Mouse (Mus musculus): Measurements from ENCODE around the gene Esr1. TPM values are rescaled to one million over a fixed set of nuclear protein-coding genes. Genes with fewer than 3 reads are reported as not detected.

Gene Esr1
- total RNA-seq, 2 experiments from 2014 or later, result 0.41 to 0.52 TPM

DNA sequence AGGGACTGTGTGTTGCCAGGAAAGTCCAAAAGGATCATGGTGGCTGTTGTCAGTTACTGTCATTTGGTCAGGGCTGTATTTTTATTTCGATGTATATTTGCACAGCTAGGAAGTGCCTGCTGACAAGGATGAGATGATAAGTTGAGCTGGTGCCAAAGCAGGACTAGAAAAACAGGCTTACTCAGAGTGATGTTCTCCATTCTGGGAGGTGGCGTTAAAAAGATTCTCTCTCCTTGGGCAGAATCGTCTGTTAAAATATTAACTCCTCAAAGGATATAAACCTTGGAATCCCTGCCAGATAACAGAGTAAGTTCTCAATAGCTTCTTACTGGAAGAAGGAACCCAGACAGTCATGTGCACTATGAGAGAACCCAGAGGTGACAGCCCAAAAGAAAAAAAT is 382.4 kb downstream of the Esr1 start:
- DNase-seq, result no peak

DNA sequence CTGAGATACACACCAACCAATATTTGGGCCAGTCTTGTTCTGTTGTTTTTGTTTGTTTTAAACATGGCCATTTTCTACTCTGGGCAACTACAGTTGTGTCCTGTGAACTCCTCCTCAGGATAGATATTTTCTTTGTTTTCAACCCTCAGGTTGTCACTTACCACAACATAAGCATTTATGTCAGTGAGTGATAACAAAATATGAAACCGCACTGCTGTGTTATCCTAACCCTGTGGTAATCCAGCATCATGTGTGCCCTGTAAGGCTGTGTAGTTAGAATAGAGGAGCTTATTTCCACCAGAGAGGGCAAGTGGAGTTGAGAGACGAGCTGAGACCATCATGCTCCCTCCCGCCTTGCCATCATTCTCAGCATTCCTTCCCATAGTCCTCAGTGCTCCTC is 385.2 kb downstream of the Esr1 start:
- no peak for DNase-seq

DNA sequence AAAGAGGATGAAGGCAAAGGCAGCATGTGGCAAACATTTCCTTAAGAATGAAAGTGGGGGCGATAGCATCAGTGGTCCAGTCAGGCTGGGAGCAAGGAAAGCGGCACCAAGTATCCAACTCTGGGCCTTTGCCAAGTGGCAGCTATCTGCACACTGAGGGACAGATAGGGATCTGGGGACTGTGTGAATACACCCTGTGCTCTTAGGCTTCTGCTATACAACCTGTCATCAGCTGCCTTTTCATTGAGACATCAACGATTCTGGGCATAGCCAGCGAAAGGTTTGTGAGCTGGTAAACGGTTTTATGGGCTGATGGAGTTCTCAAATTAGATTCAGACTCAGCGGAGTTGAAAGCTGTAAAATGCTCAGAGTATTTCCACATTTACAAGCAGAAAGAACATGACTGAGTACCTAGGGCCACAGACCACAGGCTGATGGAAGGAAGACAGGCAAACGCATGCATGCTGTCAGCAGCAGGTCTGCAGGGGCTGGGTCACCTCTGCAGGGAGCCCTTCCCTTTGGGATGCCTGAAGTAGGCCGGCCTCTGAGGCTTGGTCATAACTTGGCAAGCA is 397.5 kb downstream of the Esr1 start:
- DNase-seq, result no peak

DNA sequence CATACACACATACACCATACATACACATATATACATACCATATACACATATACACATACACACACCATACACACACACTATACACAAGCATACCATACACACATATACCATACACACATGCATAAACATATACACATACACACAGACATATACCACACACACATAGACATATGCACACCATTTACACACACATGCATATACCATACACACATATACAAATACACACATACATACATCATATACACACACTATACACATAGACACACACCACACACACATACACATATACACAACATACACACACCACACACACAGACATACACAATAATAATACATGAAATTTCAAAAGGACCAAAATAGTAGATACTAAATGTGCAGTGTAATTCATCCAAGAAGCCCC is 400.6 kb downstream of the Esr1 start:
- DNase-seq, result no peak

DNA sequence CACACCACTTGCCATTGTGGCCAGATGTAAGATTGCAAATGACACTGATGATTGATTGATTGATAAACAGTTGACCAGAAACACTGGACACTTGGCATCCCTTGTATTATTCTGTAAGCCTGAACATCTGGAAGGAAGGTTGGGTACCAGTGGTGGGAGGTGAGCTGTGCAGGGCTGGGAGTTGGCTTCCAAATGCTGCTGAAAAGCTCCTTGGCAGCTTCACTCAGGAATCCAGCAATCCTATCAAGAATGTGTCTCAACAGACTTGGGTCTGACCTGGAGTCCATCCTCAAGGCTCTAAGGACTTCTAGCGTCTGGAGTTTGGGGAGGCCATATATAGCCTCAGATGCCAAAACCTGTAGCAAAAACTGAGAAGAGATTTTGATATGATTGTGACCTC is 403.6 kb downstream of the Esr1 start:
- no peak for DNase-seq

DNA sequence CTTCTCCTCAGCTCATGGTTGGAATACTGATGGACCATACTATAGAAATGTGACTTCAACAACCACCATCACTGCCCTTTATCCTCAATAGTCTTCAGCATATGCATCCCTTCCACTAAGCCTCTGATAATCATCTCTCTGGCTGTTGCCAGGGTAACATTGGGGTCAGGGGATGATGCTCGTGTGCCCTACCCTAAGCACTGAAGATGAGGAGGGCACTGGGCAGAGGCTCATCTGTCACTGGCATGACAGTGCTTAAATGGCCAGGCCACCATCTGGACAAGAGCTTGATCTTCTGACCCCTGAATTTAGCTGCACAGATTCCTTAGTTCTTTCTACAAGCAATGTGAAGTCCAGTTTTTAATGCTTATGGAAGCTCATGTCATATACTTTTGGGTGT is 405.8 kb downstream of the Esr1 start:
- DNase-seq, result no peak

DNA sequence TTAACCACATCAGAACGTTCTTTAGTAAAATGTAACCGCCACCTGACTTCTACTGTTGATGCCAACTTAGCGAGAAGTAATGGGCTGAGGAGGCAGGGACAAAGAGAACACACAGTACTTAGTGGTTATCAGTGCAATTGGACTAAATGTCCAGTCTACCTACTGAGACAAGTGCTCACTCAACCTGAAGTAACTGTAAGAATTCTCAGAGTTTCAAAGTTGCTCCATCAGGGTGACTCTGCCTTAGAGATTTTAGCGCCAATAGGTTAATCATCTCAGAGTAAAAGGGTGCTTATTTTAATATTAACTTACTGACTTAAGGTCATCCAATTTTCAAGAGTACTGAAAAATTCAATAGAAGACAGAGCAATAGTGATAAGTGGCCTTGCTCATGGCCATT is 414.5 kb downstream of the Esr1 start:
- no peak for DNase-seq

DNA sequence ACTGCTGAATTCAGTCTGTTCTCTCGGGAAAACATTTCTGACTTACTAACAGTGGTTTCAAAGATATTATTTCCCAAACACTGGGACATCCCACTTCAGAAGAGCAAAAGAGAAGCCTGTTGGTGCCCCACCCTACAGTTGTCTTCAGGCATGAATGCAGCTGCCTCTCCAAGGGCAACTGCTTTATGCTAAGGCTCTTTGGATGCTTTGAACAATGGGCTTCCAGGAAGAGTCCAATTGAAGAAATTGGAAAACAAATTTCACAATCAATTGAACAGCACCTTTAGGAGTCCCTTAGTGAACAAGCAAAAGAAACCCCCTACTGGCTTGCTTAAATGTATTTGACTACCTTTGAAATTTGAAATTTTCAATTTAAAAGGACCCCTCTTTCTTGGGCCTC is 415.8 kb downstream of the Esr1 start:
- no peak for DNase-seq

DNA sequence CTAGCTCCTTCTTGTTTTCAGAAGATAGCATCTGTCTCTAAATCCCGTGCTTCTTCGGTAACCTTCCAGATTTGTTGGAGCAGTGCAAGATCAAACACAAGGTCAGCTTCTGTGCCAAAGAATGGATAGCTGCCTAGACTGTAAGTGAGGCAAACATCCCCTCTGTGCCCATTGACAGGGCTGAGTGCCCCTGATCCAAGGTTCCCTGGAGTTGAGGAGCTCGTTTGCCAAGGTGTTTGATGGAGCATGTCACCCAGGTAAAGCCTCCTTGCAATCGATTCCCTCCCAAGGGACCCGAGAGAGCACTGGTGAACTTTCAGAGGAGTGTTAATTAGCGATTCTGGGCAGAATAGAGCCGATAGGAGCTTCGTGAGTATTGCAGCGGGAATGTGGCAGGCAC is 416.9 kb downstream of the Esr1 start:
- no peak for DNase-seq

DNA sequence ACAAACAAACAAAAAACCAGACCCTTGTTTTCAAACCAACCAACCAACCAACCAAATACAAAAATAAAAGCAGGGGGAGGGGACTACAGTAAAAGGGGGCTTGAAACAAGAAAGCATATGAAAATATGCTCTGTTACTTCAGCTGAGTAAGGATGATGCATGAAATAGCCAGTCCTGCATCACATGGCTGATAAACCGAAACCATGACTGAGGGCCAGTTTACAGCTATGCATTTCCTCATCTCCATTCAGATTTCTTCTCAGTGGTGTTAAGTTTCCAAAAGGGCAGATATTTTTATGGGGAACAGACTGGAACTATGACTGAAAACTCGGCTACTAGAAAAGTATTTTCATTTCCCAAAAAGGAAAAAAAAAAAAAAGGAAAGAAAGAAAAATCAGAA is 417.8 kb downstream of the Esr1 start:
- DNase-seq, result no peak

DNA sequence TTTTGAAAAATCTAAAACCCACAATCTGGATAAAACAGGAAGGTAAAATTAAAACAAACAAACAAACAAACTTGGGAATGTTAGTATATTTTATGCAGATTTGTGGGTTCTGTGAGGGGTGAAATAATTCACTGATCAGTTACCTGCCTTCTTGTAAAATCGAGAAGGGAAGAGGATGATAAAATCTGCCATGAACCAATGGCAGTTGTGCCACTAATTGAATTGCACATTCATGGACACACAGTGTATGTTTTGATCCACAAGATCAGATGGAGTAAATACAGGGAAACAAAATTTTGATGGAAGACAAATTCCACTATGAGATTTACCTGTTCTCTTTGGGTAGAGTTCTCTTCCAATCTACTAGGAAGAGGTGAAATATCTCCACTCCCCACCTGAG is 418.5 kb downstream of the Esr1 start:
- DNase-seq, result no peak

DNA sequence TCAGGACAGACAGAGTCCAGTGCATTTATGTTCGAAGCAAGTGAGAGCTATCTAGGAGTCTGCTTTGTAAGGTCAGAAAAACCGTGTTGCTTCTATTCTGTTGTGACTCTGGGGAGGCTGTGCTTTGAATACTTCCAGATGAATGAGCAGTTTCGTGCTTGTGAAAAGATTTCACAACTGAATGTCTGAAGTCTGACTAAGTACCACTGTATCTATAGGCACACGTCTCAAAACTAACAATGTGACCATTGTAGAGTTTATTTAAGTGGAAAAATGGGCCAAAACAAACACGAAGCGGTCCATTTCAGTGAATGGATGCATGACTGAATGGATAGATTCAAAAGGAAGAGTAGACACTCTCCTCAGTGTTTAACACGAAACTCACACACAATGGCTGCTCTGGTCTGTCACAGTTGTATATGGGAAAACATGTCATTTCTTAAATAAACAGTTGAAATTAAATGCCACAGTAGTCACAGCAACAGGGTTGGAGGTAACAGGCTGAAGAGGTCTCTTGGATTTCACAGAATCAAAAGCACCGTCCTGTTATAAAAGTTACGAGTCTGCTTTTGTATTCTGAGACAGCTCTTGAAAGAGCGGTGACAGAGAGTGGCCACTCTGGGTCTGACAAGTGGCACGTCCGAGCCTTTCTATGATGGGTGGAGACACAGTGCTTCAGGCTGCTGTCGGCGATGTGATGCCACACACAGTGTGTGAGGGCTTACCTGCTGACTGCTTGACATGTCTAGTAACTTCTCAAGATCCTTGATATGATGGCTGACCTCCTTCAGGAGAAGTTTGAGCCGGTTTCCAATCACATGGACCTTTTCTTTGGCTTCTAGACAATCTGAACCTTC is 421.0 kb downstream of the Esr1 start:
- no peak for DNase-seq

DNA sequence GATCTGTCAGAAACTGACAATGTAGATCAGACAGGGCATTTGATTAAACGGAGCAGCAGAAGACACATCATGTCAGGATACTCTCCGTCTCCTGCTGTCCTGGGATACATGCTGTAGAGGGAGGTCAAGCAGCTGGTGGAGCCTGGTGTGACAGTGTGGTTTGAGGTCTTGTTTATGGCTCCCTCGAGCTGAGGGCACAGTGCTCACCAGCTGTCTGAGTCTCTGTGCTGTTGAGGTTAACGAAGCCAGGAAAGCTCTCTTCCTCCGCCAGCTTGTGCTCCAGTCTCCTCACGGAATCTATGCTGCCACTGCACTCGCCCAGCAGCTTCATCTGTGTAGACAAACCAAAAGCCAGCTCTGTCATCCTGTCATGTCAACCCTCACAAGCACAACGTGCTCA is 429.9 kb downstream of the Esr1 start:
- DNase-seq, result no peak

DNA sequence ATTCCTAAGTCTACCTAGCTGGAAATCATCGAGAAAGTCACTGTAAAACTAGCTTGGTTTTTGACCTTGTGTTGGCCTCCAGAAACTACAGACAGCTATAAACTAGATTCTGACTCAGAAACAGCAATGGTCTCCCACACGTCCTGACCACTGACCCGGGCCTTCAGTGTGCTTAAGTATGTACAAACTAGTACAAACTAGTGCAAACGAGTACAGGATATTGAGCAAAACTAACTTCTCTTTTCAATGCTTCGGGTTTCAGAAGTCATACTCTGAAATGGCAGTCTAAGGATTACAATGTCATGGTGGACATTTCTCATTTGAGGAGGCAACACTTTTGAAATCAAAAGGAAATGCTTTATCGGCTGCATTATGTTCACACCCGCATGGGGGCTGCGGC is 433.1 kb downstream of the Esr1 start:
- no peak for DNase-seq

DNA sequence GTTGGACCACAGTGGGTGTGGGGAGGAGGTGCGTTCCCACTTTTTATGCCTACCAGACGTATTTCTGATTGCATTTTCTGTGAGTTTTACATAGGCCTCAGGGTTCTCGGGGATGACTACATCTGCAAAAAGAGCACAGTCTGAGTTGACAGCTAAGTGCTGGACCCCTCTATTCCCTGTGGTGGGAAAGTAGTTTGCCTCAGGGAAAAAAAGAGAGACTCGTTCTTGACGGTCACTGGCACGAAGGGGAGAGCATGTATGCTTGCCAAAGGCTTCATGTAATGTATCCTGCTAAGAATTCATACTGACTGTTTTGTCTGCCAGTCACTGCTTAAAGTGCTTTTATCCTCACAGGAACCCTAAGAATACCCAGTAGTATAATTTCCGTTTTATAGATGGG is 433.8 kb downstream of the Esr1 start:
- DNase-seq, result no peak

DNA sequence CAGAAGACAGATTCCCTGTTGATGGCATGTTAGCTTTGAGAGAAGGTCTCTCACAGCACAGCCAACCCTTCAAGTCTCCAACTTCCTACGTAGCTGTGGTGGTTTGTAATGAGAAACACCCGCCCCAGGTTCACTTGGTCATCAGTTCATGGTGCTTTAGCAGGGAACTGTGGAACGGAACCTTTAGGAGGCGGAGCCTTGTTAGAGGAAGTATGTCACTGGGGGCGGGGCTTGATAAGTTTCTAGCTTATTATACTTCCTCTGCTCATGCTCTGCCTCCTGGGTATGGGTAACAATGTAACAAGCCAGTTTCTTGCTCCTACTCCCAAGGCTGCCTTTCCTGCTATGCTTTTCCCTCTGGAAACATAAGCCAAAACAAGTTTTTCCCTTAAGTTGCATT is 434.3 kb downstream of the Esr1 start:
- DNase-seq, result no peak

Other genes starting within 250 kb of the Esr1 start
- 10 to 100 TPM; 10.6 to 10.9 TPM for gene Zbtb2, start 223.5 kb upstream of the Esr1 start, total RNA-seq (2021)
- 10 to 100 TPM; 50.5 to 52.2 TPM for gene Rmnd1, start 179.2 kb upstream of the Esr1 start, total RNA-seq (2021)
- 10 to 100 TPM; 11.1 to 11.8 TPM for gene Armt1, start 179.1 kb upstream of the Esr1 start, total RNA-seq (2021)
- gene Ccdc170, start 129.1 kb upstream of the Esr1 start, total RNA-seq (2021), result under 1 TPM; 0.19 to 0.23 TPM

Measured in heart, postnatal 4 days (tissue).